Mouse (Mus musculus) megakaryocyte-erythroid progenitor cell, adult 5 weeks (primary cell): ENCODE measurements around the gene Cidec. TPM values are rescaled to one million over a fixed set of nuclear protein-coding genes. Genes with fewer than 3 reads are reported as not detected.

Experiments
- polyA plus RNA-seq: library from polyadenylated mRNA; stranded (reverse); fragments of >175 nt; gene quantifications from 2 replicates; pipeline ENCODE4 v1.2.3, GENCODE M21; 2012

The Cidec gene
- polyA plus RNA-seq = not detected in 2 replicates

GRCm38 (mm10) chr6:113435664-113436205, at the start of gene Cidec:
Gene Cidec, minus strand, starts transcription at chr6:113435760.

GRCm38 (mm10) chr6:113483100-113483615, 47.6 kb upstream of the Cidec start, which contains the start of gene Creld1:
Gene Creld1, plus strand, starts transcription at chr6:113483297.

DNA sequence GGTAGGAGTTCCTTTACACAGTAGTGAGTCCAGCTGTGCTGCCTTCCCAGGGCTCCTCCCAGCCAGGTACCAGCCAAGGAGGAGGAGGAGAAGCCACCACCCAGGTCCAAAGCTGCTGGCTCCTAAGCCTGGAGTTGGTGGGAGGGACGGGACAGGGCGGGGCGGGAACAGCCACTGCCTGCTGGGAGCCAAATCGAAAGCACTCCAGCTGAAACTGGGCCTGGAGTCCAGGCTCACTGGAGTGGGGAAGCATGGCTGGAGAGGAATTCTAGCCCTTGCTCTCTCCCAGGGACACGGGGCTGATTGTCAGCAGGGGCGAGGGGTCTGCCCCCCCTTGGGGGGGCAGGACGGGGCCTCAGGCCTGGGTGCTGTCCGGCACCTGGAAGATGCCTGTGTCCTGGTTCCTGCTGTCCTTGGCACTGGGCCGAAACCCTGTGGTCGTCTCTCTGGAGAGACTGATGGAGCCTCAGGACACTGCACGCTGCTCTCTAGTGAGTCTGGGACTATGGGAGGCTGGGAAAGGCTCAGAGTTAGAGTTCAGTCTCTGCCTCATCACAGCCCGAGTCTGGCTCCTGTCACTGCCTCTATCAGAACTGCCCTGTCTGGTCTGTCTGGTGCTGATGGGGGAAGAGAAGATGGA, 35.9 kb upstream of the Cidec start, which contains the start of gene Il17rc:
TSS of gene Il17rc (plus strand) at position 131 of the 640 bp plus-strand sequence.

GRCm38 (mm10) chr6:113457952-113458534, 22.5 kb upstream of the Cidec start, which contains the start of gene Il17re:
Gene Il17re, plus strand, starts transcription at chr6:113458484.

DNA sequence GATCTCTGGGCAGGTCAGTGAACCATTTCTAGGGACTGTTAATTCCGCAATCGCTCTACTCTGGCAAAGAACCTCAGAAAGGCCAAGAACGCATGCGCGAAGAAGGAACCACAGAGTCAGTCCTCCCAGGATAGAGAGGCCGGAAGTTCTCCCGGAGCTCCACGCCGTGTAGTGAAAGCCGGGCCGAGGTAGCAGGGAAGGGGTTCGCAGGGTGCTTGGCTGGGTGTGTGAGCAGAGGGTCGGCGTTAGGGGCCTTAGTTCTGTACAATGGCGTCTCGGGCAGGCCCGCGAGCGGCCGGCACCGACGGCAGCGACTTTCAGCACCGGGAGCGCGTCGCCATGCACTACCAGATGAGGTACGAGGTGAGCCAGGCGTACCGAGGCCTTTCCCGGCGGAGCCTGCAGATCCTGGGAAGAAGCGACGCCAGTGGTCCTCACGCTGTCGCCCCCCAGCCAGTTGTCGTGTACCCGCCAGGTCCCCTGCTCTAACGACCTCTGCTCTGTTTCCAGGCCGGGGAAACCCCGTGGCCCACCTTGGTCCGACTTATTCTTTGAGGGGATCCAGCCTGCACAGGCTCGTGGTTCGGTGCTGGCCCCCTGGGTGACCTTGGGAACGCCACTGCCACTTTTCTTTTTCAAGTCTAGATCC, 7.0 kb upstream of the Cidec start, which contains the start of gene Jagn1:
TSS of gene Jagn1 (plus strand) at position 128 of the 649 bp plus-strand sequence.

DNA sequence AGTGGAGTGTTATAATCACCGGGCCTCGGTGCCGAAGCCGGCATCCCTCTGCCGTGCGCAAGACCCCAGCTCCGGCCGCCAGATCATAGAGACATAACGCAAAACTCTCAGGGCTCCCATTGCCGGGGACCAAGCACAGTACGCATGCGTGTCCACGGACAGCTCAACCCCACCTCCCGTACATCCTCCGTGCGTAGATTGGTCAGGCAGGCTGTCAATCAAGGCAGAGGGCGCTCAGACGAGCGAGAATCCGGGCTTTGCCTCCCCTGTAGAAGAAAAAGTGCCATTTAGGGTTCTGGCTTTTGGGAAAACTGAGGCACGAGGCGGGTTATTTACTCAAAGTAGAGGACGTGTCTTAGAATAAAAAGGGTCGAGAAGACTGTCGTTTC, 16.4 kb downstream of the Cidec start, which contains the start of gene Rpusd3:
TSS of gene Rpusd3 (minus strand) at position 142 of the 389 bp plus-strand sequence.

GRCm38 (mm10) chr6:113388960-113389359, 46.6 kb downstream of the Cidec start, which contains the start of gene Ttll3:
Gene Ttll3, plus strand, starts transcription at chr6:113389260.

DNA sequence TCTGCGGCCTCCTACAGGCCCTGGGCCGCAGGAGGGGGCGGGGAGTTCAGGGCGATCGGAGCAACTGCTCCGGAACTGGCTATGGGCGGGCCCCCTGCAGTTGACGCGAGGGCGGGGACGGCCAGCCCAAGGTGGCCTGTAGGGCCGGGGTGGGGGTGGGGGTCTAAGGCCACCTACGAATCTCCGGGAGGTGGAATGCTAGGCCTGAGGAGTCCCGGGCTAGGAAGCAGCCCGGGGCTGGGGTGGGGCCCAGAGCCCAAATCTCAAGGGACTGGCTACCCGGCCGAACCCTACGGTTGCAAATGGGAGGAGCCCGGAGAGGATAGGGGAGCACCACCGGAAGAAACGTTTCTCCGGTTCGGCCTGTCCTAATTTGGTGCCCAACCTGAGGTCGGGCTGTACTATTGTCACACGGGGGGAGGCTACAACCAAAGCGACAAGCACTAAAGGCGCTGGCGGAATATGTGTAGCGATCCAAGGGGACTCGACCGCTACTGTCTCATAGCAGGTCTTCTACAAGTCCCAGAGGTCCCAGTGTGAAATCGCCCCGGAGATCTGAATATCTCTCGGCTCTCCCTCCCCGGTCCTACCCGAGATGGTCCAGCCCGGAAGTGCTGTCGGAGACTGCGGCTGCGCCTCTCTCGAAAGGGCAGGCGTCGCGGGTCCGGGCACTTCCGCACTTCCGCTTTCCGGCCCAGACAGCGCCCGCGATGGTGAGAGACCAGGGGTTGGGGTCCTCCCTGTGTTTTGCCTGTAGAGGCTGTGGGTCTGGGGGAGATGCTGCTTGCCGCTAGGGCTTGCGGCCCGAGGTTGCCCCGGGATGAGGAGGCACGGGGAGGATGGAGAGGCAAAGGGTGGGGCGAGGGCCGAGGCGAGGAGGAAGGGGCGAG, 57.8 kb downstream of the Cidec start, which contains the start of the genes Tada3 and Arpc4:
TSS of gene Tada3 (minus strand) at position 388 of the 890 bp plus-strand sequence.
TSS of gene Arpc4 (plus strand) at position 620 of the 890 bp plus-strand sequence.

Other genes with a start within 250 kb of the Cidec start
- gene Lhfpl4, start 240.4 kb downstream of the Cidec start, polyA plus RNA-seq = 0.02 and 0.06 TPM in 2 replicates
- gene Mtmr14, start 197.9 kb downstream of the Cidec start, polyA plus RNA-seq = 123 and 129 TPM in 2 replicates
- gene Cpne9, start 153.5 kb downstream of the Cidec start, polyA plus RNA-seq = 0.23 and 0.43 TPM in 2 replicates
- gene Brpf1, start 128.6 kb downstream of the Cidec start, polyA plus RNA-seq = 59.8 and 81.0 TPM in 2 replicates
- gene Ogg1, start 108.8 kb downstream of the Cidec start, polyA plus RNA-seq = 7.7 and 9.1 TPM in 2 replicates
- 18.7 and 21.9 TPM in 2 replicates for gene Camk1, start 91.8 kb downstream of the Cidec start, polyA plus RNA-seq
- gene Tada3, start 57.9 kb downstream of the Cidec start, polyA plus RNA-seq = 63.9 and 87.3 TPM in 2 replicates
- 311 and 382 TPM in 2 replicates for gene Arpc4, start 57.6 kb downstream of the Cidec start, polyA plus RNA-seq
- 7.2 and 7.8 TPM in 2 replicates for gene Ttll3, start 46.5 kb downstream of the Cidec start, polyA plus RNA-seq
- 77.9 and 81.6 TPM in 2 replicates for gene Rpusd3, start 16.4 kb downstream of the Cidec start, polyA plus RNA-seq
- gene Jagn1, start 6.8 kb upstream of the Cidec start, polyA plus RNA-seq = 11.1 and 13.2 TPM in 2 replicates
- gene Il17re, start 22.7 kb upstream of the Cidec start, polyA plus RNA-seq = 0.90 and 1.6 TPM in 2 replicates
- gene Il17rc, start 35.7 kb upstream of the Cidec start, polyA plus RNA-seq = 0.29 and 1.9 TPM in 2 replicates
- 37.0 and 42.1 TPM in 2 replicates for gene Creld1, start 47.5 kb upstream of the Cidec start, polyA plus RNA-seq
- gene Prrt3, start 66.2 kb upstream of the Cidec start, polyA plus RNA-seq = 0.02 and 0.06 TPM in 2 replicates
- gene Emc3, start 95.9 kb upstream of the Cidec start, polyA plus RNA-seq = 33.9 and 35.5 TPM in 2 replicates
- 1.6 and 2.2 TPM in 2 replicates for gene Fancd2, start 95.9 kb upstream of the Cidec start, polyA plus RNA-seq
- not detected in 2 replicates for gene Fancd2os, start 165.0 kb upstream of the Cidec start, polyA plus RNA-seq
- gene Brk1, start 169.0 kb upstream of the Cidec start, polyA plus RNA-seq = 40.1 and 48.6 TPM in 2 replicates
- 7.0 and 7.1 TPM in 2 replicates for gene Vhl, start 188.2 kb upstream of the Cidec start, polyA plus RNA-seq
- 44.0 and 46.5 TPM in 2 replicates for gene Irak2, start 202.7 kb upstream of the Cidec start, polyA plus RNA-seq